Mouse (Mus musculus): Measurements from ENCODE around the gene Acer3. TPM values are rescaled to one million over a fixed set of nuclear protein-coding genes. Genes with fewer than 3 reads are reported as not detected.

Acer3 gene
- total RNA-seq, 2 experiments from 2014 or later: 21.0 to 21.4 TPM

Other genes starting within 250 kb of the Acer3 start
- gene Myo7a, start 201.7 kb downstream of the Acer3 start, total RNA-seq (2021): 10 to 100 TPM; 10.1 to 10.2 TPM
- gene Omp, start 175.7 kb downstream of the Acer3 start, total RNA-seq (2021): 1 to 10 TPM; 1.1 to 1.2 TPM
- gene Capn5, start 142.9 kb downstream of the Acer3 start, total RNA-seq (2021): 10 to 100 TPM; 48.6 to 48.8 TPM
- under 1 TPM; 0.25 to 0.42 TPM for gene B3gnt6, start 121.7 kb downstream of the Acer3 start, total RNA-seq (2021)
- 1 to 10 TPM; 1.4 TPM for gene Tsku, start 40.1 kb upstream of the Acer3 start, total RNA-seq (2021)
- not detected for gene Gucy2d, start 119.2 kb upstream of the Acer3 start, total RNA-seq (2021)
- gene Lrrc32, start 168.1 kb upstream of the Acer3 start, total RNA-seq (2021): 1 to 10 TPM; 1.6 to 1.8 TPM

Measured in layer of hippocampus, postnatal 36 days (tissue).